Mouse (Mus musculus) gastrocnemius, postnatal 4 days (tissue): ENCODE measurements around the gene Aes. TPM values are rescaled to one million over a fixed set of nuclear protein-coding genes. Genes with fewer than 3 reads are reported as not detected.

ENCODE experiments used
- DNase-seq, 2 experiments: peaks; one replicate each; pipeline ENCODE4 v3.0.0; 2021 to 2022; ENCODE audit warnings: low spot score in 2 of 2, mixed read lengths in 2 of 2
- total RNA-seq, 2 experiments: library from RNA; stranded (reverse); gene quantifications; 2 replicates each; pipeline ENCODE4 v1.2.3; 2021

The Aes gene
- total RNA-seq, 2 experiments from 2014 or later: 537 to 620 TPM

DNA sequence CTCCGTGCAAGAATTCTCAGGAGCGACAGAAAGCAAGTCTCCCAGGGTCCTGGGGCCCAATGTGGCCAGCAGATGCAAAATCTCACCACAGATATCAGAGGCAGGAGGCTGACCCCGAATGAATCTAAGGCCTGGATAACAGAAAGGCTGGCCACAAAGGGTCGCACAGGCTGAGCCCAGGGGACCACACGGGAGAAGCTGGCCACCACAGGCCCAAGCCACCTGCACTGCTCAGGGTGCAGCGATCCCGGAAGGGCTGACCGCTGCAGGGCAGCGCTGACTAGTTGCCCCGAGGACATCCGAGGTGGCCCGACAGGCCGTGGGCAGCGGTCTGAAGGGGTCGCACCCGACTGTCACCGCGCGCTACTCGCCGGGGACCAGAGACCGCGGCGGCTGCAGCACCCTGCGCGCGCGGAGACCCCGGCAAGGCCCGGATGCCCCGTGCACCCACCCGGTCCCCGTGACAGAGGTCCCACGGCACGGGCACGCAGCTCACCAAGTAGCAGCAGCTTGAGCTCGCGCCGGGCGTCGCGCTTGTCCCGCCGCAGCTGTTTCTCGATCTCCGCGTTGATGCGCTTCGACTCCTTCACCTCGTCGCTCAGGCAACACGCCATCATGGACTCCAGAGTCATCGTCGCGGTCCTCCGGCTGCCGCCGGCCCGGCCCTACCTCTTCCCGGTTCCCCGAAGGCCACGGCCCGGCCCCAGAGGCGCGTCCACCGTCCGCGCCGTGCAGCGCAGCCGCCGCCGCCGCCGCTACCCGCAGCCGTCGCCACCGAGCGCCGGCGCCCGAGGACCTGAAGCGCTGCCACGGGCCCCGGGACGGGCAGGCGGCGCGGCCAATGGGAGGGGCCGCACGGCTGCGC, 14.8 kb upstream of the Aes start:
- peak in 1 of 2 experiments; percentile 42 for DNase-seq

DNA sequence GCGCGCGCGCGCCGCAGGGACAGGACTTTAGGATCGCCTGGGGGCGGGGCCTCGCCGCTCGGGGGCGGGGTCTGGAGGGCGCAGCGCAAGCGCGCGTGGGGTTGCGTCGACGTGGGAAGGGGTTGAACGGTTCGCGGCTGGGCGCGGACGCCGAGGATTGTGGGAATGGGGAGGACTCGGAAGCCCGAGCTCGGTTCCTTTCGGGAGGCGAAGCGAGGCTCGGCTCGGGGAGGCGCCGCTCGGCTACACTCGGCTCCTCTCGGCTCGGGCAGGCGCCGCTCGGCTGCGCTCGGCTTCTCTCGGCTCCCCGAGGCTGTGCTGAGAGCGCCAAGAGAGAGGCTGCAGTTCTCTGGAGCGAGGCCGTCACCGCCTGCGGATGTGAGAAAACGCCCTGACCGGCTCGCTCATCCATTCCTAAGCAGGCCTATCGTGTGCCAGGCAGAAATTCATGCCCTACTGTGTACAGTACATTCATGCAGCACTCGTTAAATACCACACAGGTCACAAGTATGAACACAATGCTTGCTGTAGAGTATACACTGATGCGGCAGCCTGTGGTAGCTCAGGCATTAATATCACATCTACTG, 14.0 kb upstream of the Aes start, which contains the start of gene Gna11:
Gene Gna11 (minus strand): TSS at position 30 of the 587 bp plus-strand sequence.
- peak; percentile 100 for DNase-seq

DNA sequence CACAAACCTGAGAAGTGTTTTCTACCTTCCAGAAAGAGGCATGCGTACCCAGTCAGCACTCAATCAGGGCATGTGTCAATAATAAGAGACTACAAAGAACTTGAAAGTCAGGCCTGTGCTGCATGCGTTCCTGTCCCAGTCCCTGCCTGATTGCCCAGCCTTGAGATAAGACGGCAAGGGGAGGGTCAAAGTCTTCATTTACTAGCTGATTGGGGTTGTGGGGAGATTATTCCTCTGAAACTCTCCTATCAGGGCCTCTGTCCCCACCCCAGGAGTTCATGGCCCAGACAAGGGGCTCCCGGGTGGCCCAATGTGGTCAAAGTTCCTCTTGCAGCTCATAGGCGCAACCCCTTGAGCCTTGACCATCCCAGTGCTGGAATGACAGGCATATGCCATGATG, 13.0 kb upstream of the Aes start:
- no peak for DNase-seq

GRCm38 (mm10) chr10:81546788-81547571, 12.3 kb upstream of the Aes start:
- DNase-seq: no peak

DNA sequence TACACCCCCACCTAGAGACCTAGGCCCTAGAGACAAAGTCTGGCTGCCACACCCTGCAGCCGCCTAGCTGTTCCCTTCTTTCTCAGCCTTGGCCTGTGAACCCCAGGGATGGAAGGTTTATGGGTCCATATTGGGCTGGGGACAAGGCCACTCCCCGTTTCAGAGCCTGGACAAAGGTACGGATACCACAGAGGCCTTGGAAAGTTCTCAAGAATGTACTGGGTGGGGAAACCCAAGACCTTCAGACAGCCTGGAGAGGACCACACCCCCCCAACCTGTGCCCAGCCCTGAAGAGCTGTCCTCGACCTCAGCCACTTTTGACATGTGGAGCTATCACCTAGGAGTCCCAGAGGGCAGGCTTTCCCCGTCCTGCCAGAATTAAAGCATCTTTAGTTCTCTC, 10.3 kb upstream of the Aes start:
- DNase-seq: no peak

GRCm38 (mm10) chr10:81550257-81550656, 9.0 kb upstream of the Aes start:
- DNase-seq: peak in 1 of 2 experiments; percentile 59

GRCm38 (mm10) chr10:81551597-81552102, 7.6 kb upstream of the Aes start:
- DNase-seq: peak; percentile 58 to 76

GRCm38 (mm10) chr10:81553232-81553631, 6.1 kb upstream of the Aes start:
- DNase-seq: no peak

- no peak for DNase-seq
Measured at GRCm38 (mm10) chr10:81553807-81554755, 5.2 kb upstream of the Aes start.

GRCm38 (mm10) chr10:81556282-81556681, 3.0 kb upstream of the Aes start:
- DNase-seq: no peak

DNA sequence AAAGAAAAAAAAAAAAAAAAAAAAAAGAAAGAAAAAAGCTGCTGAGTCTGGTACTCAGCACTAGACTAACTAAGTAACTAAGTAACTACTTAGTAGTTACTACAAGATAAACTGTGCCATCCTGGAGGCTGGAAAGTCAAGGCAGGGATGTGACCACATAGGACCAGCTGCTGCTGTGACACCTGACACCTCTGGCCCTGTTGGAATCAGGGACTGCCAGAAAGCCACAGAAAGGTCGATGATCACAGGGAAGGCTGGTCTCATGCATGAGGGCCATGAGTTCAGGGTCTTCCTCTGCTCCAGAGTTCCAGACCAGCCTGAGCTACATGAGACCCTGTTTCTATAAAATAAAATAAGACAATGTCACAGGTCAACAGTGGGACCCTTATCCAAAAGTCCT, 1.8 kb upstream of the Aes start:
- DNase-seq: no peak

DNA sequence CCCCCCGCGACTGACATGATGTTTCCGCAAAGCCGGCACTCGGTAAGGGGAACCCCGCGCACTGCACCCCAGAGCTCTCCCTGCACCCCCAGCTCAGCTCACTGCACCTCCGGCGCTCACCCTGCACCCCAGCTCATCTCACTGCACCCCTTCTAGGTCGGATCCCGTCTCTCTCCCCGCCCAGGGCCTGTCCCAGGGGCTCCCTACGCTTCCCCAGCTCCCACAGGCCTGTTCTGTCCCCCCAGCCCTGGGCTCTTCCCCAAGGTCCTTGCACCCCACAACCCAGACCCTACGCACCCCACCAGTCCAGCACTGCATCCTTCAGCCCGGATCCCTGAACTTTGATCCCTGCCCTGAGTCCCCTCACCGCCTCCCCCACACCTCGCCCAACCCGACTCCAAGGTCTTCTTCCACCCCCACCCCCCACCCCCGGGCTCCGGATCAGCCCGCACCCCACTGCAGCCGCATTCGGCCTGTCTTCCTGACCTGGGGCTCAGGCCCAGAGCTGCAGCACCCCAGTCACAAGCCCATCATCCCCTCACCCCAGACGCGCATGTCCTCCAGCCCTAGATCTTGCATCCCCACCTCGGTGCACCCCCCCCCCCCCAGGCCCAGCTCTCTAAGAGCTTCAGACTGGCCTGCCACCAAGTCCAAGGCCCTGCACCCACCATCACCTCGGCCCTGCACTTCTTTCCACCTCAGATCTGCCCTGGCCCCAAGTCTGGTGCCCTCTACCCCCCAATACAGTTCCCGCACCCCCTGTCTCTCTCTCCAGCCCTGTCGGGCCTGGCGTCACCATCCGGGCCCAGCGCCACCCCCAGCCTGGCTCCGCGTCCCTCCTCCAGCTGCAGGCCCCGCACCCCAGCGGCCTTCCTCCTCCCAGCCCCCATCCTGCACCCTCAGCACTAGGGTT, 595 bp downstream of the Aes start:
- DNase-seq: peak; percentile 65 to 79

- no peak for DNase-seq
Measured at GRCm38 (mm10) chr10:81560719-81561459, 1.6 kb downstream of the Aes start.

DNA sequence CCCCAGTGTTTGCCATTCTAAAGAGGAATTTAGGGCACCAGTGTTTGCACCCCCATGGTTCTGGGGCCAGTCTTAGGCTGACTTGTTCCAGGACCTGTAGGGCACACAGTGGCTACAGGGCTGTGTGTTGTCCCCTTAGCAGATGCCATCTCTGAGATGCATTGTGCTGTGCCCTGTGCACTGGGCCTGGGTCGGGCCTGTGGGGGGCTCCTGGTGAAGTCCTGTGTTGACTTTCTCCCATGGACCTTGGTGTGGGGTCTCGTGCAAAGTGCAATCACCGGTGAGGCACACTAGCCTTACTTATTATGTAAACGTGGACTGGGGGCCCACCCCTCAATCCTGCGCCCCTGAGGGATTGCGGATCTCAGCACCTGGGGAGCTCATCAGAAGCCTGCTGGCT, 3.1 kb downstream of the Aes start:
- no peak for DNase-seq

- DNase-seq: no peak
Measured at GRCm38 (mm10) chr10:81563481-81563880, 4.2 kb downstream of the Aes start.

- DNase-seq: peak in 1 of 2 experiments; percentile 65
Measured at GRCm38 (mm10) chr10:81564216-81564615, 4.9 kb downstream of the Aes start.

GRCm38 (mm10) chr10:81564734-81565133, 5.4 kb downstream of the Aes start:
- DNase-seq: no peak
